Mouse (Mus musculus) liver, embryonic 16.5 days (tissue): Measurements from ENCODE around the gene Gm6583. TPM values are rescaled to one million over a fixed set of nuclear protein-coding genes. Genes with fewer than 3 reads are reported as not detected.
A peak's percentile ranks its signal among the peaks of the same experiment; 100 is the strongest.

Experiments used
- ATAC-seq: fragments of 200-750 bp; cut with Nextera tagmentation; 2 replicates; pipeline ENCODE4 v1.8.0; 2017; ENCODE audit warnings: low read depth, mild to moderate bottlenecking, moderate number of reproducible peaks, moderate library complexity
- H3K27ac ChIP-seq: fragments of 300-500 bp; sonication (generic); 2 replicates; pipeline ENCODE4 v1.5.1; 2014; ENCODE audit warnings: mild to moderate bottlenecking, low read length
- H3K27me3 ChIP-seq: fragments of 300-500 bp; sonication (generic); 2 replicates; pipeline ENCODE4 v1.6.1; 2014; ENCODE audit warnings: low read depth, low read length, mixed read lengths; ENCODE audit not compliant: control insufficient read depth, insufficient read depth
- H3K36me3 ChIP-seq: fragments of 300-500 bp; sonication (generic); 2 replicates; pipeline ENCODE4 v1.6.1; 2014; ENCODE audit warnings: mild to moderate bottlenecking; ENCODE audit not compliant: control insufficient read depth, insufficient read depth
- H3K4me1 ChIP-seq: fragments of 300-500 bp; sonication (generic); 2 replicates; pipeline ENCODE4 v1.6.1; 2014; ENCODE audit warnings: low read depth, low read length, mixed read lengths; ENCODE audit not compliant: control insufficient read depth
- H3K4me2 ChIP-seq: fragments of 300-500 bp; sonication (generic); 2 replicates; pipeline ENCODE4 v1.6.1; 2014; ENCODE audit warnings: low read depth, low read length, mixed read lengths
- H3K4me3 ChIP-seq: fragments of 300-500 bp; sonication (generic); 2 replicates; pipeline ENCODE4 v1.5.1; 2014; ENCODE audit warnings: low read depth, mild to moderate bottlenecking, low read length
- H3K9ac ChIP-seq: fragments of 300-500 bp; sonication (generic); 2 replicates; pipeline ENCODE4 v1.6.1; 2014; ENCODE audit warnings: low read depth, low read length
- H3K9me3 ChIP-seq: fragments of 300-500 bp; sonication (generic); replicated peaks from 2 replicates; pipeline ENCODE4 v1.6.1; 2016; ENCODE audit warnings: low read length; ENCODE audit not compliant: control insufficient read depth
- WGBS: fragments of 180-500 bp; shearing (Covaris S2); extraction: QIAGEN DNeasy Blood & Tissue Kit; methylation state at CpG from one replicate; pipeline ENCODE4 v1.1.7; 2014; ENCODE audit not compliant: insufficient replicate concordance; 5-methylcytosine and 5-hydroxymethylcytosine counted together
- polyA plus RNA-seq: library from polyadenylated mRNA; unstranded; fragments of >200 nt; fragmentation: Nextera tagmentation; extraction: Ambion mirVana; gene quantifications from 2 replicates; pipeline ENCODE4 v1.2.1, GENCODE M21; 2015

The Gm6583 gene
- polyA plus RNA-seq, 1 experiment from 2014 or later: 0.13 TPM

DNA sequence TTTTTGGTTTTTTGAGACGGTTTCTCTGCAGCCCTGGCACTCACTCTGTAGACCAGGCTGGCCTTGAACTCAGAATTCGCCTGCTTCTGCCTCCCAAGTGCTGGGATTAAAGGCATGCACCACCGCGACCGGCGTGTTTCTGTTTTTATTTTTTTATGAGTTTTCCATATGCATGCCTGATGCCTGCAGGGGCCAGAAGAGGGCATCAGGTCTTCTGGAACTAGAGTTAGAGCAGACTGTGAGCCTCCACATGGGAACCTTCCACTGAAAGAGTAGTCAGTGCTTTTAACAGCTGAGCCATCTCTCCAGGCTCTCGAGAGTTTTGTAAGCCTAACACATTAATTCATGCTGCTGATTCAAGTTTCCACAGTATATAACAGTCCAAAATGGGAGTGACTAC, 16.6 kb downstream of the Gm6583 start:
- no peaks in the 10 kb centered on the region for H3K9me3 ChIP-seq
- H3K27ac ChIP-seq: no peak overlapping the region

DNA sequence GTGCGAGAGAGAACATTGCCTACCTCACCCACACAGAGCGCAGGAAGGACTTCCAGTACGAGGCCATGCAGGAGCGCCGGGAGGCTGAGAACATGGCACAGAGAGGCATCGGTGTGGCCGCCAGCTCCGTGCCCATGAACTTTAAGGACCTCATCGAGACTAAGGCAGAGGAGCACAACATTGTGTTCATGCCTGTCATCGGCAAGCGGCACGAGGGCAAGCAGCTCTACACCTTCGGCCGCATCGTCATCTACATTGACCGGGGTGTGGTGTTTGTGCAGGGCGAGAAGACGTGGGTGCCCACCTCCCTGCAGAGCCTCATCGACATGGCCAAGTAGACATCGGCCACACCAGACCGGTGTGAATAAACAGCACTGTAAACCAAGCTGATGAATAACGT, 18.8 kb downstream of the Gm6583 start:
- H3K4me2 ChIP-seq: no peak overlapping the region
- no peaks in the 10 kb centered on the region for H3K9me3 ChIP-seq
- H3K36me3 ChIP-seq: peaks cover 65% of the 10 kb centered on the region
- H3K4me1 ChIP-seq: peaks cover 6% of the 10 kb centered on the region
- H3K27ac ChIP-seq: no peak overlapping the region
- H3K9ac ChIP-seq: no peak overlapping the region
- WGBS: 84% methylated on average over 22 of the region's 22 CpGs
- H3K27me3 ChIP-seq: no peaks in the 10 kb centered on the region
- no peak overlapping the region for H3K4me3 ChIP-seq
- ATAC-seq: no peak

More for the DNA sequence above, 16.6 kb downstream of the Gm6583 start:
- no peak overlapping the region for H3K9ac ChIP-seq
- H3K4me3 ChIP-seq: no peak overlapping the region
- ATAC-seq: no peak
- 71% methylated on average over 7 of the region's 7 CpGs for WGBS
- no peaks in the 10 kb centered on the region for H3K27me3 ChIP-seq
- H3K4me1 ChIP-seq: peaks cover 23% of the 10 kb centered on the region
- H3K4me2 ChIP-seq: no peak overlapping the region
- H3K36me3 ChIP-seq: peaks cover 43% of the 10 kb centered on the region

DNA sequence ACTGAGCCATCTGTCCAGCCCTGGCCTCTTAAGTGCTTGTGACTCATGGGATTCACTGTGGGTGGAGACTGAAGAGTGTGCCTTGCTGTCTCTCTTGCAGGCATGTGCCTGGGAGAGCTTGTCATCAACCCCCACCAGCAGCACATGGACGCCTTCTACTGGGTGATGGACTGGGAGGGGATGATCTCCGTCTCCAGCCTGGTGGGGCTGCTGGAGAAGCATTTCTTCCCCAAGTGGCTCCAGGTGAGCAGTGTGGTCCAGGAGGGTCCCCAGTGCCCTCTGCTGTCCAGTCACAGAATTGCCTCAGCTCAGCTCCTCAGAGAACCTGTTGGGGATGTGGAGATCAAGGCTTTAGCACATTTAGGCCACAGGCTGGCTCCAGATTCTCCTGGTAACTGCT, 20.4 kb downstream of the Gm6583 start:
- Histone ChIP-seq H3K4me3 (no peak overlapping the region), H3K9me3 (no peaks in the 10 kb centered on the region), H3K4me2 (no peak overlapping the region), H3K4me1 (no peaks in the 10 kb centered on the region), H3K36me3 (peaks cover 79% of the 10 kb centered on the region), H3K27me3 (no peaks in the 10 kb centered on the region), H3K9ac (no peak overlapping the region), H3K27ac (no peak overlapping the region)
- WGBS: 43% methylated on average over 2 of the region's 2 CpGs
- ATAC-seq: no peak

DNA sequence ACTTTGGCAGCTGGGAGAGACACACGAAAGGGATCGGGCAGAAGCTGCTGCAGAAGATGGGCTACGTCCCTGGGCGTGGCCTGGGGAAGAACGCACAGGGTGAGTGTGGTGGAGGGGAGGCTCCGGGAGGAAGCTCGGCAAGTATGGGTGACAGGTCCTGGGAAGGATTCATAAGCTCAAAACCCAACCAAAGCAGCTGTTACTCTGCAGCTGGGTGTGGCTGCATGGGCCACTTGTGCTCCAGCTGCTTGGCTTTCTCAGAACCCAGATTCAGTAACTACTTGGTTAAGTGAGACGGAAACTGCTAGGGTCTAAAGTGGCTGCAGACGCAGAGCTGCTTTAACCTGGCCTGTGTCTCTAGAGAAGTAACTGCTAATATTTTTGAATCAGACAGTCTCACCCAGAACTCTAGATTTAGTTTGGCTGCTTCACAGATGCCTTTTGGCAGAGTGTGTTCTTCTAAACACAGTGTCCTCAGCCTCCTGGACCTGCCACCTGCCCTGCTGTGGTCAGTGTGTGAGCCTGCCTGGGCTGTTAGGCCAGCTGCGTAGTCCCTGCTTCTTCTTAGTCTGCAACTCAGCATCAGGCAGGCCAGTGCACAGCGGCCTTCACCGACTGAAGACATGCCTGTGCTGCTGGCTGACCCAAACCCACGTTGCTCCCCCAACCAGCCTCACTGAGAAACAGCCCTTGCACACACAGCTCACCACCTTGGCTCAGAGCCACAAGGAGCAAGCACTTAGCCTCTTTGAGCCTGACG, 25.8 kb downstream of the Gm6583 start:
- no peak overlapping the region for H3K9ac ChIP-seq
- H3K27ac ChIP-seq: no peak overlapping the region
- H3K27me3 ChIP-seq: no peaks in the 10 kb centered on the region
- H3K36me3 ChIP-seq: peaks cover 63% of the 10 kb centered on the region
- H3K4me2 ChIP-seq: no peak overlapping the region
- H3K4me1 ChIP-seq: peaks cover 17% of the 10 kb centered on the region
- no peak overlapping the region for H3K4me3 ChIP-seq
- H3K9me3 ChIP-seq: no peaks in the 10 kb centered on the region
- no peak for ATAC-seq
- 78% methylated on average over 14 of the region's 14 CpGs for WGBS

DNA sequence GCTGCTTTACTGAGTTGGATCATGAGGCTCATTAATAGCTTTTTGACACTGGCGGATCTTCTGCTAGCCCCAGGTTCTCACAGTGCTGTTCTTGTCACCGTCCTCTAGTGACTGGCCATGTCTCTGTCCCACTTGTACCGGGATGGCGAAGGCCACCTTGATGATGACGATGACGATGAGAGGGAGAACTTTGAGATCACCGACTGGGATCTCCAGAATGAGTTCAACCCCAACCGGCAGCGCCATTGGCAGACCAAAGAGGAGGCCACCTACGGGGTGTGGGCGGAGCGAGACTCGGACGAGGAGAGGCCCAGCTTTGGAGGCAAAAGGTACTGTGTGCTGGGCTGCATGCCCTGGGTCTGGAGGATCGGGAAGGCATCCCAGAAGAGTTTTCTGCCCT, 28.0 kb downstream of the Gm6583 start:
- Histone ChIP-seq H3K4me1 (peaks cover 25% of the 10 kb centered on the region), H3K36me3 (peaks cover 42% of the 10 kb centered on the region), H3K4me2 (no peak overlapping the region), H3K4me3 (no peak overlapping the region), H3K9ac (no peak overlapping the region), H3K27me3 (no peaks in the 10 kb centered on the region), H3K9me3 (no peaks in the 10 kb centered on the region), H3K27ac (no peak overlapping the region)
- 84% methylated on average over 15 of the region's 15 CpGs for WGBS
- ATAC-seq: no peak

DNA sequence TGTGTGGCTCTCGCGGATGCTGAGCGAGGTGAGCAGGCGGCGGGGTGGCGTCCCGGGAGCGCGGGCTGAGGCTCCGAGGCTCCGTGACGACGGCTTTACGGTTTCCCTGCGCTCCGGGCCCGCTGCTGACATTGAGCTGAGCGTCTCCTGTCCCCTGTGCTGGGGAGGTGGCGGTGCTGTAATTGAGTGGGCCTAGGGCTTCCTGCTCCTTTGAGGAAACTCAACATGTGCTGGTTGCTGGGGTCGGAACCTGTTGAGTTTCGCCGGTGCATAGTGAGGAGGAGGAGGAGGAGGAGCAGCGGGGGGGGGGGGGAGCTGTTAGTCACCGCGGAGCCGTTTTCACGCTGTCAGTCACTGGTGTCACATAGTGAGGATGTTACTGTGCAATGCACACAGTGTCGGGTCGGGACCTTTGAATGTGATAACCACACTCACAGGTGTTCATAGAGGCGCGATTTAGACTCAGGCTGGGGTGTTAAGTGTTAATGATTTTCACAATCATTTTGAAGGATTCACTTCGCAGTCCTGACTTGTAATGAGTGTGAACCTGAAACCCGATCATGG, 29.3 kb downstream of the Gm6583 start:
- peak overlapping the region; percentile 86 for H3K9ac ChIP-seq
- peak overlapping the region; percentile 99 for H3K4me3 ChIP-seq
- peaks cover 25% of the 10 kb centered on the region for H3K4me1 ChIP-seq
- peak overlapping the region; percentile 84 for H3K4me2 ChIP-seq
- H3K27me3 ChIP-seq: no peaks in the 10 kb centered on the region
- H3K27ac ChIP-seq: peak overlapping the region; percentile 66; the same call in 1 of the 2 replicates
- WGBS: under 1% methylated on average over 32 of the region's 33 CpGs
- peak; percentile 7; the same call in 1 of the 2 replicates for ATAC-seq
- peaks cover 28% of the 10 kb centered on the region for H3K36me3 ChIP-seq
- H3K9me3 ChIP-seq: no peaks in the 10 kb centered on the region

DNA sequence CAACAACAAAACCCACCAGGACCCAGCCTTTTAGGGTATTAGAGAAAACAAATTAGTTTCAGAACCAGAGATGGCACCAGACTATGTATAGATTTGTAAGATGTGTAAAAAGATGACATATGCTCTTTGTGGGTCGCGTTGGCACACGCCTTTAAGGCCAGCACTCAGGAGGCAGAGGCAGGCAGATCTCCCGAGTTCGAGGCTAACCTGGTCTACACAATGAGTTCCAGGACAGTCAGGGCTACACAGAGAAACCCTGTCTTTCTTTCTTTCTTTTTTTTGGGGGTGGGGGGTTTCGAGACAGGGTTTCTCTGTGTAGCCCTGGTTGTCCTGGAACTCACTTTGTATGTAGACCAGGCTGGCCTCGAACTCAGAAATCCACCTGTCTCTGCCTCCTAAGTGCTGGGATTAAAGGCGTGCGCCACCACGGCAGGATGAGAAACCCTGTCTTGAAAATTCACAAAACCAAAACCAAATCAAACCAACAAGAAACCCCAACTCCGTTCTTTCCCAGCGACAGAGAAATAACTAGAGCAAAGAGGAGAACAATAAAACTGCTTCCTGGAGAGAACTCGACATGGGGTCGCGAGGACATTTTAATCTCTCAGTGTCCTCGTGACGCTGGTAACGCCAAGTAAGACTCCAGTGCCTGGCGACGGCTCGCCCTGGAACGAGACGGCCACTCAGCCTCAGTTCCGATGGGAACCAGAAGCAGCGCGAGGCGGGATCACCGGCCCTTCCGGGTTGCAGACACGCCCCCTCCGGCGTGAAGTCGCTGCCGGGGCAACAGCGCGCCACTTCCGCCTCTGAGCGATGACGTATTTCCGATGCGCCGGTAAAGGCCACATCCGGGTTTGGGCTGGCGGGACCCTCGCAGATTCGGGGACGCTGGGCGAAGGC, 30.0 kb downstream of the Gm6583 start, which contains the start of gene Tfip11:
Tfip11 (plus strand) TSS at position 813 of the 900 bp plus-strand sequence.
- peaks cover 25% of the 10 kb centered on the region for H3K4me1 ChIP-seq

DNA sequence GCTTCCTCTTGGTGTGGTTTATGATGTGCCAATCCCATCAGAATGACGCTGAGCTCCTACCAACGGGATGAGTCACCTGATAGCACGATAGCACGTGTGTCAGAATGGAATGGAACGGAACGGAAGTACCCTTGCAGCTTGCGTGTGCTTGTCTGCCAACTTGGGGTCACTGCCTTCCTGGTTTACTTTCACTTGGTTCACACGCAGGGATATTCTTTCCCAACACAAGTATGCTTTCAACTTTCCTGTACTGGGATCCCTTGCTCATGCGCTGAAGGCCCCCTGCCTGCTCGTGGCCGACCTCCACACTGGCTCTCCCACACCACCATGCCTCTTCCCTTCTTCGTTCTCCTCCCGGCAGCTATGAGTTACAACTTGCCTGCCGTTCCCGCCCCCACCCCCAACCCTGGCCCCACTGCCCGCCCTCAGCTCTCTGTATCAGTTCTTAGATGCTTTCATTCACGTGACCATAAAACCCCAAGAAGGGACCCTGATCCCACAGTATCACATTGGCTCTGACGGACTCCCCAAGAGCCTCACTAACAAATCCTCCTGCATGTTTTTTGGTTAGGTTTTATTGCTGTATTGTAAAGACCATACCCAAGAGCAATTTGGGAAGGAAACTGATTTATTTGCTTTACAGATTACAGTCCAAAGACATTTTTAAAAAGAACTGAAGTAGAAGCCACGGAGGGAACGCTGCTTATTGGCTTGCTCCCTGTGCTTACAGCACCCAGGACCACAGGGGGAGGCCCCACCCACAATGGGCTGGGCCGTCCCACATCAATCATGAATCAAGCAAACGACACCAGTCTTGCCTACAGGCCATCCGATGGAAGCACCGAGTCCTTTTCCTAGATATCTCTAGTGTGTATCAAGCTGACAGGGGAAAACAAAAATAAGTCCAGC, 30.9 kb downstream of the Gm6583 start:
- peak overlapping the region; percentile 58 for H3K9ac ChIP-seq
- peak overlapping the region; percentile 99 for H3K4me3 ChIP-seq
- H3K27ac ChIP-seq: peak overlapping the region; percentile 66
- peaks cover 14% of the 10 kb centered on the region for H3K36me3 ChIP-seq
- peak; percentile 86 for ATAC-seq
- no peaks in the 10 kb centered on the region for H3K27me3 ChIP-seq
- H3K4me1 ChIP-seq: peaks cover 25% of the 10 kb centered on the region
- H3K9me3 ChIP-seq: no peaks in the 10 kb centered on the region
- WGBS: 8% methylated on average over 24 of the region's 24 CpGs
- H3K4me2 ChIP-seq: peak overlapping the region; percentile 84

More for the DNA sequence above, 30.0 kb downstream of the Gm6583 start, which contains the start of gene Tfip11:
- H3K4me2 ChIP-seq: peak within 1 kb of the TSS; percentile 84
- H3K27me3 ChIP-seq: no peaks in the 10 kb centered on the region
- peak within 1 kb of the TSS; percentile 86 for H3K9ac ChIP-seq
- H3K36me3 ChIP-seq: peaks cover 21% of the 10 kb centered on the region
- peak; percentile 80 for ATAC-seq
- peak within 1 kb of the TSS; percentile 79 for H3K27ac ChIP-seq
- WGBS: 6% methylated on average over 48 of the region's 48 CpGs
- no peaks in the 10 kb centered on the region for H3K9me3 ChIP-seq
- peak within 1 kb of the TSS; percentile 99 for H3K4me3 ChIP-seq
